Mouse (Mus musculus) gastrocnemius, postnatal 36 days (tissue): ENCODE results near the gene Slc9a9. TPM values are rescaled to one million over a fixed set of nuclear protein-coding genes. Genes with fewer than 3 reads are reported as not detected.

Experiments used
- DNase-seq, 2 experiments: peaks; one replicate each; pipeline ENCODE4 v3.0.0; 2022
- intact Hi-C: fragments of 180-260 bp; cut with DNase I; formaldehyde crosslinking; loops from one replicate; pipeline ENCODE4 v1.15.1; 2025
- total RNA-seq, 2 experiments: library from RNA; stranded (reverse); gene quantifications; 2 replicates each; pipeline ENCODE4 v1.2.3; 2021

Slc9a9 gene
- total RNA-seq, 2 experiments from 2014 or later = 2.7 to 2.9 TPM

DNA sequence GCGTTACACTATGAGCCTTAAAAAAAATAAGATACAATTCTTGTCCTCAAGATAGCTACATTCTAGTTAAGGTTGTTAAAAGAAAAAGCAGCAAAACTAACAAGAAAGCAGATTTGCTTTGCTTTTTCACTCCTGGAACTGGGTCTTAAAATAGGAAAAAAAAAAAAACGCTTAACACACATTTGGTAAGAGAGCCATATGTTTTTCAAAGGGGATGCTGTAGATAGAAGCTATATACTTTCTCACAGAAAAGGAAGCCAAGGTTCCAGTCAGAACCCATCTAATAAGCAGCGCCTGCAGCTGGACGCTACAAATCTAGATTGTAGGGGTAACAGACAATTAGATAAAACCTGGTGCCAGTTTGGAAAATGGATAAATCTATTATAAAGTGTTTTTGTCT lies 386.1 kb downstream of the Slc9a9 start:
- intact Hi-C loops = no loop called here
- no peak for DNase-seq

DNA sequence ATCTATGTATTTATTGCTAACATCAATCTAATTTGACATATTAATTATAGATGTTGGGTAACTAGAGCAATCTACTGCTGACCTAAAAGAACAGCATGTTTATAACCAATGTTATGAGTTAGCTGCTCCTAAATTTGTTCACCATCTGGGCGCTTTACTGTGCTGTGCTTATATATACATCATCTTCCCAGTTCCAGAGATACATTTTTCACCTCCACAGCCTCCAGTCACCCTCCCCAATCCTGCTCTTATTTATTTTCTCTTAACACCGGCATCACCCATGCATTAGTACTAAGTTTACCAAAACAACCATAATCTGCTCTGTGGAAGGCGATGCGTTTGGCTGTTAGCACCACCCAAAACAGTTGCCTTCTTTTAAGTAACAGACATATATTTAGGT lies 391.0 kb downstream of the Slc9a9 start:
- intact Hi-C loops = no loop called here
- no peak for DNase-seq

DNA sequence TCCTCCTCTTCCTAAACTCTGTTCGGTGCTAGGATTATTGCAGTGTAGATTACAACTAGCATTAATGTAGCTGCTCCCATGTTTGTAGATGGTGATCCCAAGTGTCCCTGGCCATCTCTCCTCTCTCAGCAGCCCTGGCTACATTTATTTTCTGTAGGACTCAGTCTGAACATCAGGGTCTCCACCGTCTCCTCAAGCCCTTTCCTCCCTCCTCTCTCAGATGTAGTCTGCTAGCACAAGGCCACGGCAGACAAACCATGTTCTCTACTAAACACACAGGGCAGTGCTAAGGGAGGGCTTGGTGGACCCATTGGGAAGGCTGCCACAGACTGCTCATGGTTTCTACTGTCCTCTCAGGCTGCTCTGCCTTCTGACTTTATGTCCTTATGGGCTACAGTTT lies 397.3 kb downstream of the Slc9a9 start:
- DNase-seq = no peak
- intact Hi-C loops = no loop called here

DNA sequence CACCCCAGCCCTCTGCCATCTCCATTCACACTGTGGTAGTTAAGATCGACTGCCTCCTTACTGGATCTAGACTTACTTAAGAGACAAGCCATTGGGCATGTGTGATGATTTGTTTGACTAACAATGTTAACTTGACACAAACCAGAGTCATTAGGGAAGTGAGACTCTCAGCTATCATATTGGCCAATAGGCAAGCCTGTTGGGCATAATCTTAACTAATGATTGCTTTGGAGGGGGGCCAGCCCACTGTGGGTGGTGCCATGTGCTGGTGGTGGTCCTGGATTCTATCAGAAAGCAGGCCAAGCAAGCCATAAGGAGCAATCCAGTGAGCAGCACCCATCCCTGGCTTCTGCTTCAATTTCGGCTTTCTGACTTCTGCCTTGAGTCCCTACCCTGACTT lies 398.8 kb downstream of the Slc9a9 start:
- DNase-seq = no peak
- intact Hi-C loops = no loop called here

DNA sequence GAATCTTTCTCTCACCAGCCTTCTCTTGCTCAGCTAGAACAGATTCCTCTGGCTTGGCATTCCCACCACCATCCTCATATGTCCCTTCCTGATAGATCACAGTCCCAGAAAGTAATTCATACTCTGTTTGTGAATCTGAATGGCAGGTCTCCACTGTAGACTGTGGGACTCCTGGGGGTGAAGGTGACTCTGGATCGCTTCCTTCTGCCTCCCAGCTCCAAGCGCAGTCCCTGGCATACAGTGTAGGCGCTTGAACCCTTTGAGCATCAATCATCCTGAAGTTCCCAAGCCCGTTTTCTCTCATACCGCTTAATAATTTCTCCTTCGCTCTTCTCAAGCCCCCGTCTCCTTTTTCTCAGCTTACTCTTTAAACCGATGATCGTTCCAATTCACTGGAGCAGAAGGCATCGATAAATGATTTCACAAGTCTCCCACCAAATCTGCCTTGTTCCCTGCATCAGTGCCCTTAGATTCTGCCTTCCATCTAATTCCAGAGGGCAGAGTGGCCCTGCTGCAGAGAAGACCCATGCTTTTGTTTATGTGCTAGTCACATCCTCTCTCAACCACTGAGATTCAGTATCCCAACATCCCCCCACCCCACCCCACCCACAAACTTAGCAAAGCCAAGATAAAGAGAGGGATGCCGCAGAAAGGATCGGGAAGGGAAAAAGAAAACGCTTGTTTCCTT lies 401.3 kb downstream of the Slc9a9 start:
- intact Hi-C loops = no loop called here
- no peak for DNase-seq

DNA sequence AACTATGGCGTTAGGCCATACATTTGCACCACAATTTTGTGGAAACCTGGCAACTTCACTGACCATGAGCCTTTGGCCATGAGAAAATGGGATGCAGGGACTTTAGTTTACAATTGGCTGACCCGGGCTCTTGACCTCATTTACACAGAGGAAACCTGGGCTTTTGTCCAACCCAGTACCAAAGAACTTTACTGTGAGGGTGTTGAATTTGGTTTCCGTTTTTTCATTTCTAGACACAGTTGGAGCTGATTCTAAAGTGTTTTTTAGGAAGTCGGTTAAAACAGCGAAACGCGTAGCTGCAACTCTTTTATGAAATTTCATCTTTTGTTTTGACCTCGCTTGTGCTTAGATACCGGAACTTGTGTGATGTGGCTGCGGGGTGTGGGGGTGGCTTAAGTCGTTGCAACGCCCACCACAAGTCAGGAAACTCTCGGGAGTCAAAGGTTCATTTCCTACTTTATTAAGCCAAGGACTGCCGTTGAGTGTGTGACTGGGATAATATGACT lies 402.8 kb downstream of the Slc9a9 start:
- DNase-seq = no peak
- intact Hi-C loops = no loop called here

DNA sequence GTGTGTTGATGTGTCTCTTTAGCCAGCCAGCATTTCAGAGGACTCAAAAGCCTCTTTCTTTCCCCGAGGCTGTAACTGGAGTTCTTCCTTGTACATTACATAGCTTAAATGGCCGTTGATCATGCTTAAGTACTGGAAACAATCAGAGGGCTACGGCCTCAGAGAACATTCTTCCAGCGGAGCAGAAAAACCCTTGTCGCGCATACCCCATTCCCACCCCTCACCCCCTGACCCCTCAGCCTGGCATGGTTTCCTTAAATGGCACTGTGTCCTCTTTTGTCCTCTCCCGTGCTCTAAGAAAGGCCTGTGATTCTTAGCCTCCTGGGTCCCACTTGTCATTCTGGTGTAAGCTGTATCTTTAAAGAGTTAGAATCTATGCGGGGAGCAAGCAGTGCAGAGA lies 404.0 kb downstream of the Slc9a9 start:
- intact Hi-C loops = no loop called here
- no peak for DNase-seq

DNA sequence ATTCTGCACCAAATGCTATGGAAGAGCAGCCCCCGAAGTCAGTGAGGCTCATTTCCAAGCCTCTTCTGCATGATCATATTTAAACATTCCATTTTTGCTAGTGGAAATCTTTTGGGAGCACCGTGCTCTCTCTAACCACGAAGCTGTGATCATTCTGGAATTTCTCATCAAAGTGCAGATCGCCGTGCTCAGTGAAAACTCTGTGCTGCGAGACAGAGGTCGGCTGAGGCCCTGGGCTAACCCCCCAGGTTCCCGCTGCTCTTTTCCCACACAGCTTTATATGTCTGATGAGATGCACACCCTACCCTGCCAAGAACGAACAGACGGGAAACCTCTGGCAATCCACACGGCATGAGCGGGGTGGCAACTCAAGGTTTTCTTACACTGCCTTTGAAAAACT lies 406.1 kb downstream of the Slc9a9 start:
- intact Hi-C loops = no loop called here
- no peak for DNase-seq

DNA sequence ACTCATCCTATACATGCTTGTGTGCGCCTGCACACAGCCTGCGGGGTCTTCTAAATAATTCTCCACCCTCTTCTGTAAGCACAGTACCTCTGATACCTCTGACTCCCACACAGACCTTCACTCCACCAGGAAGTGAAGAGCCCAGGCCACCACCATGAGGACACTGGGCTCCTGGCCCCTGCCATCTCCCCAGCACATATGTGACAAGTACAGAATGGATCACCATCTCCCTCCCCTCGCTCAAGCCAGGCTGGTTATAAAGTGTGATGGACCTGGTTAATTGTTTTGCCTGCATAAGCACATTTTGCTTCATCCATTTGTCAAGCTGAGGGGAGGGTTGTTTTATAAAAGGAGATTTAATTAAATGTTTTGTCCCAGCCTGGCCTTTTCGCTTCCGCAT lies 408.2 kb downstream of the Slc9a9 start:
- intact Hi-C loops = no loop called here

DNA sequence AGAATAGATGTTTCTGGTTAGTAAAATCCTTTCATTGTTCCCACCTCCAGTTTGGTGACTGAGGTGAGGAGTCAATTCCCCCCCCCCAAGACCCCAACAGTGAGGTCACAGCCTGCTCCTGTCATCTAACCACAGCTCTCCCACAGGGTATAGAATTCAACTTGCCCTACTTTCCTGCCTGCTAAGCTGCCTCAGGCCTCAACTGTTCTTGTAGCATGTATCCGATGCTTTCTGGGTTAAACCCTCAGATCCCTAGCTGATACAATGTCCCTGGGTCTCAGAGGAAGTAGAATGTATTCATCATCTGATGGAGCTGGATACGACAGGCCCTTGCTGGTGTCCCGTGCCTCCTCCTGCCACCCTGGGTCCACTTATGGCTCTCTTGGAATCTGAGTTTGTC lies 408.9 kb downstream of the Slc9a9 start:
- intact Hi-C loops = no loop called here
- DNase-seq = no peak

More for the DNA sequence above, 408.2 kb downstream of the Slc9a9 start:
- DNase-seq = no peak

DNA sequence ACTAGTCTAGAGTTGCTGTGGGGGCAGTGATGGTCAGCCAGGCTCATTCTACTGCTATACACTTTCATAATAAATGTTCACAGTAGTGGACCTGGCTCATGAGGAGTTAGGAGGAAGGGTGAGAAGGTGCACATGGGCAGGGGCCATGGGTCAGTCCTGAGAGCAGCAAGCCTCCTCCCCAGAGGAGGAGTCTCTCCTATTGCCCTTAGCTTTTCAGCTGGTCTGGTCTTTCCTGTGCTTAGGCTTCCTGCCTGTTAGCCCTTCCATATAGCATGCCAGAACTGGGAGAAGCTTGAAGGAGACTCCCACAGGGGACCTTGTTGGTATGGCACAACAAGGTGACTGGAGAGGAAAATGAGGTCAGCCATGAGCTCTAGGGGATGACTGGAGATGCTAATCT lies 410.2 kb downstream of the Slc9a9 start:
- no peak for DNase-seq
- intact Hi-C loops = no loop called here

DNA sequence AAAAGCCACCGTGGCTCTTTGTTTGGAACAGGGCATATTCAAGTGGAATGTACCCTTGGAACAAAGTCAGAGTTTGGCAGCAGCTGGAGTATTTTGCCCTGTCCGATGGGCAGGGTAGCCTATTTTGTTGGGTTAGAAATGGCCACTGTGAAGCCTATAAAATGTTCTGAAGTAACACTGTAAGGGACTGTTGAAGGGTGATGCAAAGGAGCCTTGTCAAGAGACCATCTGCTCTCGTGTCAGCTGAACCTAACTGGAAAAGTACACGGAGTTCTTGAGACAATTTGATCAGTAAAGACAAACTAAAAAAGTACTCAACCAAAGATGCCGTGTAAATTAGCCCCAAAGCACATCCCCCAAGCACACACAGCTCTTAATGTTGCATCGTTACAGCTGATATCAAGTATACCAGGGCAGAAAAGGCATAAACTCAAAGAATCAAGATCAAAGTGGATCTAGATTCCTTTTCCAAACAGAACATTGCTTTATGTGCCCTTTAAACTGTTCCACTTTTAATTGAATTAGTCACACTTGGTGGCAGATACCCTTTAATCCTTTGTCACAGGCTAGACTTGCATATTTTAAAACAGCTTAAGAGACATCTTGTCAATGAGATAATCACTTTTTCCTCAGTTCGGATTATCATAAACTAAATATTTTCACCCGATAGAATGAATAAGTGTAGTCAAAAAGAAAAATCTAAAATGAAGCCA lies 416.6 kb downstream of the Slc9a9 start:
- intact Hi-C loops = no loop called here

DNA sequence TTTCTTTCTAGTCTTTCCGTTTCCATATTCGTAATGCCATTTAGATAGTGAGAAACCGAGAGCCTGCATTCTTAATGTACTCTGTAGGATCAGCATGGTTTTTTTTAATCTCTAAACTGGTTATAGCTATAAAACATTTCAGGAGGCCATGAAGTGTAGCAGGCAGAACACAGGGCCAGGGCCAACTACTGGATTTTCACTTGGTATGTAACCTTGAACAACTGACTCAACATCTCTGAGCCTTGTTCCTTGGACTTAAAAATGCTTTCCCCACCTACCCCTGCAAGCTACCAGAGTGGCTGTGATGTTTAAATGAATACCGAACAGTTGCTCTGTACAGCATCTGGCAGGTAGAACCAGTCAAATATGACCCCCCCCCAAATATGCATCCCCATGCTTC lies 418.5 kb downstream of the Slc9a9 start:
- DNase-seq = no peak
- intact Hi-C loops = no loop called here

More for the DNA sequence above, 416.6 kb downstream of the Slc9a9 start:
- no peak for DNase-seq

DNA sequence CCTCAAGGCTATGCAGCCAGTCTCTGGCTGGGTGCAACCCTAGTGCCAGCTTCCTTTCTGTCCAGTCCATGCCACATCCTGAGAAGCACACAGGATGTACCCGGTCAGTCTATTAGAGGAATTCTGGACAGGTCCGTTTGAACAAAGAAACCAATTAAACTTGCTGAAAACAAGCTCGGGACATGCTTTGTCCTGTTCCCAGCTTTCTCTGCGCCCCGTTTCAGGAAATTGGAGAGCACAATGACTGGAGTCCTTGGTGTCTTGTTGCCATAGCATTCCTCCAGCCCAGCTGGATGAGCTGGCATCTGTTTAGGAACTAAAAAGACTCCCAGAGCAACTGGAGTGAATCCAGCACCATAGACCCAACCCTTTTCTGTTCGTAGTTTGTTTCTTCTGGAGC lies 419.3 kb downstream of the Slc9a9 start:
- DNase-seq = no peak
- intact Hi-C loops = no loop called here

DNA sequence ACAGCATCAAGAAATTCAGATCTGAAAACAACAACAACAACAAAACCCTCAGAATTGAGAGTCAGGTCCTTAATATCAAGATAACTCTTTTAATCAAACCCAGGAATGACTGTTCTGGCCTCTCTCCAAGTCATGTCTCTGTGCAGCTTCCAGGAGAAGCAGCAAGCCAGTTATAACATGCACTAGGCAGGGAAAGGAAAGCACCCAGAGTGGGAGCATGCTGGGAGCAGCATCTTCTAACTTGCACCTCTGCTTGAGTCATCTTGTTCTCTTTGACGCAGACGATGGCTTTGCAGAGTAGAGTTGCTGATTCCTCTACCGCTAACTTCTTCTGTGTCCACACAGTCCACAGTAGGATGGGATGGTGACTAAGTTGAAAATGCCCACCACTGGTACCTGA lies 426.8 kb downstream of the Slc9a9 start:
- intact Hi-C loops = no loop called here

DNA sequence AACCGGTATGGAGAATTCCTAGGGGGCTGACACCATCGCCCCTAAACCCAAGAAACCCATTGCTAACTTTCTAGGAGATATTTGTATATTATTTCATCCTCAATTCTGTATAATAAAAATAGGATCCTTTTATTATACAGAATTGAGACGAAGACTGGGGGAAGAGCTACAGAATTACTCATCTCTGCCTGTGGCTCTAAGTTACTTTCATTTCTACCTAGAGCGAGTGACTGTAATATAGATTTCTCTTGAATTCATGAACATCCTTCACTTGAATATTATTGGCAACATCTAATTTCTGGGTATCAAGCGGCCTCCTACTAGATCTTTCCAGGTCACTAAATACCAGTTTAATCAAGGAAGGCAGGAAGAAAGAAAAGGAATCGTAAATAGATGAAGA lies 436.1 kb downstream of the Slc9a9 start:
- intact Hi-C loops = no loop called here
- DNase-seq = no peak

More for the DNA sequence above, 426.8 kb downstream of the Slc9a9 start:
- no peak for DNase-seq

DNA sequence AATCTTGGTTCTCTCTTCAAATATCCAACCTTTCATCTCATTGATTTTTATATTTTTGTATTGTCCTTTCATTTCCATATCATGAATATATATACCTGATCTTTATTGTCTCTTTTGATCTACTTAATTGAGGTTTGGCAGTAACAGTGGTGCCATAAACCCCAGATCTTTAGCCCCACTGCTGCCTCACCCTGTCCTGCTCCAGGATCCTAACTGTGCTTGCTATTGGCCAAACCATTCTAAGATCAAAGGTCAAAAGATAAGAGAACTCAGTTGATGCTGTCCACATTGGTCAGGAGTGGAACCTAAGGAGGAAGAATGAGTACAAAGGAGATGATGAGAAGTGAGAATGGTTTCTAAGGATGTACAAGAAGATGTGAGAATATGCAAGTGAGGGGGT lies 440.1 kb downstream of the Slc9a9 start:
- intact Hi-C loops = no loop called here
- DNase-seq = no peak

DNA sequence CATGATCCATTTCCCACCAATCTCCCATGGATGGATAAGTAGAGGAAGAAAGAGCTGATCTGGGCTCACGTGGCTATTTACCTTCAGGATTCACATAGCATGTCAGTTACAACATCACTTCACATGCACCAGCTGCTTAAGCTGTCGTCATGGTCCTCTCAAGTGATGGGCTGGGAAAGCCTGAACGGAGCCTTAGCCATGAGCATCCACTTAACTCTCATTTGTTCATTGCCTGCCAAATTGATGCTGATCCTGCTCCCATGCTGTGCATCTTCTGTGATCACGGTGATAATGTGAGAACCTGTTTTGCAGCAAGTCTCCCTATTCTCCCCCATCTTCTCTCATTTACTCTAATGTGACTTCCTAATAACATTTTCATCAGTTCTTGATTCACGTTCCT lies 441.1 kb downstream of the Slc9a9 start:
- intact Hi-C loops = no loop called here
- no peak for DNase-seq

DNA sequence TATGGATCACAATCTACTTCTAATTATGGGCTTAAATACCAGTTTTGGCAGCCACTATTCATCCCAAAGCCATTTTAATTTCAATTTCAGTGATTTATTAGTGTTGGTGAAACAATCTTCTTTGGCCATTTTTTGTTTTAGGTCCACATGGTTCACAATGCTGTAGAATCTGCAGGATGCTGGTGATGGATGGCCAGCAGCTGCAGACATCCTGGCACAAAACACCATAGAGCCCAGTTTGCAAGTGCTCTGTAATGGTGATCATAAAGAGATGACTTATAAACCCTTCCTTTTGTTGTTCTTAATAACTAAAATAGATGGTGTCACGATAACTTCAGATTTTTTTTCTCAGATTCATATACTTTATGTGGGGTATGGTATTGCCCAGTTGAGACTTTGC lies 442.0 kb downstream of the Slc9a9 start:
- DNase-seq = no peak
- intact Hi-C loops = no loop called here

DNA sequence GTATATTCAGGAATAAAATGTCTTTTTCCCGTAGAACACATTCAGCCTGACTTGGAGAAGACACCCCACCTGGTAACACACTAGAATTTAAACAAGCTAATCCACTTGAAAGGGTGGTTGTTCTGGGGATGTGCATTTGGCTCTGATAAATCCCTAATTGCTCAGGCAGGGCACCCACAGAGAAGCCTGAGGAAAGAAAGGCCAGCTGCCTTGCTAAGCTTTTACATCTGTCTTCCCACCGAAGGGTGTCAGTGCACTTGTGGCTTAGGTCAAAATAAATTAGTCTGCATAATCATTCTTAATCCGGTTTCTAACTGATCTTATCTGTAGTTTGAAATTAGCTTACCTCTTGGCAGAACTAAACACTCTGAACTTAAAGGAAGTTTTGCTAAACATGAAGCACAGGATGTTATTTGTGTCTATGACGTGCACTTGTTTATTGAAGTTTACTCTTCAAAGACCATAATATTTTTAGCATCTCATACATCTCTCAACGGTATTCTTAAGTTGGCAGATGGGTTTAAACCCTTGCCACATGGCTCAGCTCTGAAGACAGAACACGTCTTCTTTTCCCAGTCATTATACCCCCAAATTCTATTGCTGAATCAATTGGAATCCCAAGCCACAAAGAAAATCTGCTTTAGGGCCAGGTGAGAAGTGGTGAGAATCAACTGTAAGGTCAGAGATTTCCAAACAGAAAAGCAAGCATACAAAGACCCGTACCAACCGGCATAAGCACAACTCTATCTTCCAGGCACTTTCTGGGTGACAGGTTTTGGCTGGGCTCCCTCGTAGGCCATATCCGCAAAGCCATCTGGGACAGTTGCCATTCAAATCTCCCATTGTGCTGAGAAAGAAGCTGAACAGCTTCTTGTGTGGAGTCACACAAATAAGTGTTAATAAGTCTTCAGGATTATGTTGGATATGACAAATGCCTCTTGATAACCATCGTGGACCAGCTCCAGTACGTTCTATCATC lies 443.7 kb downstream of the Slc9a9 start:
- intact Hi-C loops = no loop called here
- no peak for DNase-seq

DNA sequence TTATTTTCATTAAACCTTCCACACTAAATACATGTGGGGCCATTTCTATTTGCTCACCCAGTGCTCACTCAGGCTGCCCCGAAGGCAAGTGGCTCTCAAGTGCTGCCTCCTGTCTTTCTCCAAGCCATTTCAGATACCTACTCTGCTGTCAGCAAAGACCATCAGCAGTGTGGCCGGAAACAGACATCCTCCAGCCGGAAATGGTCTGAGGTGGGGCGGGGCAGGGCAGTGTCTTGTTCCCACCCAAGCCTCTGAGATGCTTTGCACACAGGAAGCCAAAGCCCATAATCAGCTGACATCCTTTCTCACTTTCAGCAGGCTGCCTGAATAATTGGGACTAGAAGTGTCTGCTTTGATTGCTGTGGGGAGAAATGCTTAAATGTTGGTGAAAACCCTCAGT lies 450.4 kb downstream of the Slc9a9 start:
- DNase-seq = no peak
- intact Hi-C loops = no loop called here
